Mouse (Mus musculus): Measurements from ENCODE around the gene Mllt3. TPM values are rescaled to one million over a fixed set of nuclear protein-coding genes. Genes with fewer than 3 reads are reported as not detected.

The Mllt3 gene
- polyA plus RNA-seq, 1 experiment from 2014 or later: 104 TPM

DNA sequence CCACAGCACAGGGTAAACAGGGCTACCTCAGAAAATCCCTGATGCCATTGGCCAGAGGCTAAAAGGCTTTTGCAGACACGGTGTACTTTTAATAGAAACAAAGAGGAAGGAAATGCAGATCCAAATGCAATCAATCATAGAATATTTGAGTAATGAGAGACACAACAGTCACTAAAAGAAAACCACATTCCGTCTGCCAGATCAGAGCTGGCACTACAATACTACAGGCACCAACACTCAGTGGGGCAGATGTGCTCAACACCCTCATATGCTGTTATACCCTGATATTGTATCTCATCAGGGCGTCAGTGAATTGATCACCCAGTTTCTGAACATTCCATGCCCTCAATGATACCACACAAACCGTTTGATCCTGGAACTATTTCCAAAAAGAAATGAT, 79.4 kb downstream of the Mllt3 start:
- 81% methylated on average over 4 of the region's 4 CpGs for WGBS
- ATAC-seq (ENCODE audit: low FRiP score, low TSS enrichment) (no peak), DNase-seq (no peak)
- H3K4me1 ChIP-seq (ENCODE audit: control insufficient read depth, insufficient read depth, low read length): peaks cover 3% of the 10 kb centered on the region; the same call in 1 of the 2 replicates
- no peaks in the 10 kb centered on the region for H3K27me3 ChIP-seq (ENCODE audit: control insufficient read depth, insufficient read depth, low read length)
- no peak overlapping the region for H3K27ac ChIP-seq (replicated peaks; ENCODE audit: low read depth, low read length)
- H3K9me3 ChIP-seq (ENCODE audit: control insufficient read depth, low read length): no peaks in the 10 kb centered on the region
- H3K4me2 ChIP-seq (ENCODE audit: low read length): no peak overlapping the region
- no peak overlapping the region for H3K9ac ChIP-seq (replicated peaks; ENCODE audit: low read length)
- no peaks in the 10 kb centered on the region for H3K36me3 ChIP-seq (ENCODE audit: control insufficient read depth, insufficient read depth, low read length)
- no peak overlapping the region for H3K4me3 ChIP-seq (replicated peaks; ENCODE audit: low read depth, low read length)

DNA sequence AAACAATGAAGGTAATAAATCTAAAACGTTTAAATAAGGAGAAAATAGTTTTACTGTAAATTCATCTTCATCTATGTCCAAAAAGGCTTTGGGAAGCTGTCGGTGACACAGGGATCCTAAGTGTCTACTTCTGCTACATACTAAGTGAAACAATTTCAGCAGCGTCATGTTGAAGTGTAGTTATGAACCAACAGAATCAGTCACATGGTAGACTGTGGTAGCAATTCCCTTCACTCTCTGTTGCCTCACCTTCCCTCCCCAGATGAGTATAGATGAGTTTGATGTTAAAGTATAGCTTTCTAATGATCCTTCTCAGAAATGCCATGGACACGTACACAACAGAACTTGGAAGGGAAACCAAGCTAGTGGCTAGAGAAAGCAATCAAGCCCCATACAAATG, 79.9 kb downstream of the Mllt3 start:
- DNase-seq (no peak), ATAC-seq (ENCODE audit: low FRiP score, low TSS enrichment) (no peak)
- Histone ChIP-seq H3K4me1 (ENCODE audit: control insufficient read depth, insufficient read depth, low read length) (peaks cover 3% of the 10 kb centered on the region; the same call in 1 of the 2 replicates), H3K27ac (replicated peaks; ENCODE audit: low read depth, low read length) (no peak overlapping the region), H3K36me3 (ENCODE audit: control insufficient read depth, insufficient read depth, low read length) (no peaks in the 10 kb centered on the region), H3K4me2 (ENCODE audit: low read length) (no peak overlapping the region), H3K4me3 (replicated peaks; ENCODE audit: low read depth, low read length) (no peak overlapping the region), H3K27me3 (ENCODE audit: control insufficient read depth, insufficient read depth, low read length) (no peaks in the 10 kb centered on the region), H3K9me3 (ENCODE audit: control insufficient read depth, low read length) (no peaks in the 10 kb centered on the region), H3K9ac (replicated peaks; ENCODE audit: low read length) (no peak overlapping the region)
- WGBS: 86% methylated on average over 4 of the region's 4 CpGs

GRCm38 (mm10) chr4:87949451-87949850, 83.7 kb downstream of the Mllt3 start:
- no peaks in the 10 kb centered on the region for H3K9me3 ChIP-seq (ENCODE audit: control insufficient read depth, low read length)
- H3K36me3 ChIP-seq (ENCODE audit: control insufficient read depth, insufficient read depth, low read length): no peaks in the 10 kb centered on the region
- 0 out of 2 replicates have a peak, but pooled peaks cover 2% of the 10 kb centered on the region for H3K4me1 ChIP-seq (ENCODE audit: control insufficient read depth, insufficient read depth, low read length)
- DNase-seq: no peak
- no peak overlapping the region for H3K4me3 ChIP-seq (replicated peaks; ENCODE audit: low read depth, low read length)
- 81% methylated on average over 6 of the region's 6 CpGs for WGBS
- no peak for ATAC-seq (ENCODE audit: low FRiP score, low TSS enrichment)
- no peak overlapping the region for H3K9ac ChIP-seq (replicated peaks; ENCODE audit: low read length)
- no peak overlapping the region for H3K27ac ChIP-seq (replicated peaks; ENCODE audit: low read depth, low read length)
- H3K27me3 ChIP-seq (ENCODE audit: control insufficient read depth, insufficient read depth, low read length): no peaks in the 10 kb centered on the region
- no peak overlapping the region for H3K4me2 ChIP-seq (ENCODE audit: low read length)

- Histone ChIP-seq H3K4me3 (replicated peaks; ENCODE audit: low read depth, low read length) (no peak overlapping the region), H3K9ac (replicated peaks; ENCODE audit: low read length) (no peak overlapping the region), H3K36me3 (ENCODE audit: control insufficient read depth, insufficient read depth, low read length) (no peaks in the 10 kb centered on the region), H3K27me3 (ENCODE audit: control insufficient read depth, insufficient read depth, low read length) (no peaks in the 10 kb centered on the region), H3K27ac (replicated peaks; ENCODE audit: low read depth, low read length) (no peak overlapping the region), H3K9me3 (ENCODE audit: control insufficient read depth, low read length) (no peaks in the 10 kb centered on the region), H3K4me2 (ENCODE audit: low read length) (no peak overlapping the region), H3K4me1 (ENCODE audit: control insufficient read depth, insufficient read depth, low read length) (peaks cover 8% of the 10 kb centered on the region; the same call in 1 of the 2 replicates)
- ATAC-seq (ENCODE audit: low FRiP score, low TSS enrichment) (no peak), DNase-seq (no peak)
- WGBS: 64% methylated on average over 3 of the region's 3 CpGs
These were observed 88.8 kb downstream of the Mllt3 start for GRCm38 (mm10) chr4:87944320-87944719.

- no peak overlapping the region for H3K4me2 ChIP-seq (ENCODE audit: low read length)
- no peaks in the 10 kb centered on the region for H3K36me3 ChIP-seq (ENCODE audit: control insufficient read depth, insufficient read depth, low read length)
- 73% methylated on average over 8 of the region's 8 CpGs for WGBS
- no peak for DNase-seq
- no peak overlapping the region for H3K4me3 ChIP-seq (replicated peaks; ENCODE audit: low read depth, low read length)
- no peak overlapping the region for H3K9ac ChIP-seq (replicated peaks; ENCODE audit: low read length)
- no peak overlapping the region for H3K27ac ChIP-seq (replicated peaks; ENCODE audit: low read depth, low read length)
- H3K9me3 ChIP-seq (ENCODE audit: control insufficient read depth, low read length): no peaks in the 10 kb centered on the region
- peaks cover 8% of the 10 kb centered on the region; the same call in 1 of the 2 replicates for H3K4me1 ChIP-seq (ENCODE audit: control insufficient read depth, insufficient read depth, low read length)
- no peak for ATAC-seq (ENCODE audit: low FRiP score, low TSS enrichment)
- no peaks in the 10 kb centered on the region for H3K27me3 ChIP-seq (ENCODE audit: control insufficient read depth, insufficient read depth, low read length)
These were observed 90.2 kb downstream of the Mllt3 start for GRCm38 (mm10) chr4:87942921-87943403.

DNA sequence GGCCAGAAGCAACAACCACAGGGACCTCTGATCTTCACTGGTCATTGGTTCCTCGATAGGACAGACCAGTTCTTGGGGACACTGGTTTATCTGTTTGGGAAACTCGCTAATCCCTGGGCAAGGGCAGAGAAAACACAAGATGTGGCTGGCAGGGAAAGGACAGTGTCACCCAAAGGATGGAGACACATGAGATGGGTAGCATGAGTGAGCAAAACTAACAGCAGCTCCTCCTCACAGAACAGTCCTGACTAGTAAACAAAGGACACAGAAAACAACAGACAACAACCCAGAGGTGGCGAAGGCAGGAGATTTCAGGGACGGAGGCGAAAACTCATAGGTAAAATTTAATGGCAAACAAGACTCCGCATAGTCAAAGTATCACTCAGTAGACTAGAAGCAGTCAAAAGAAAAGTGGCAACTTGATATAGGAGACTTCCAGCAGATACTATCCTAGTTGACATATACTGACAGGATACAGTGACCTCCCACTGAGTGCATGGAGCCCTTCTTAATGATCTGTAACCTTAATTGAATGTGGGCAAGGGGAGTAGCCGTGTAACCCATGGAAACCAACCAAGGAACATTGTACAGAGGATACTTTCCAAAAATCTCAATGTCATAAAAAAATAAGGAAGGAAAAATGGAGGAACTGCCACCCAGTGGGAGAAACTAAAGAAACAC, 93.5 kb downstream of the Mllt3 start:
- Histone ChIP-seq H3K27me3 (ENCODE audit: control insufficient read depth, insufficient read depth, low read length) (no peaks in the 10 kb centered on the region), H3K36me3 (ENCODE audit: control insufficient read depth, insufficient read depth, low read length) (no peaks in the 10 kb centered on the region), H3K4me1 (ENCODE audit: control insufficient read depth, insufficient read depth, low read length) (peaks cover 10% of the 10 kb centered on the region; the same call in 1 of the 2 replicates), H3K4me3 (replicated peaks; ENCODE audit: low read depth, low read length) (no peak overlapping the region), H3K4me2 (ENCODE audit: low read length) (no peak overlapping the region), H3K9ac (replicated peaks; ENCODE audit: low read length) (no peak overlapping the region), H3K9me3 (ENCODE audit: control insufficient read depth, low read length) (no peaks in the 10 kb centered on the region), H3K27ac (replicated peaks; ENCODE audit: low read depth, low read length) (no peak overlapping the region)
- no peak for DNase-seq
- WGBS: 96% methylated on average over 7 of the region's 7 CpGs
- ATAC-seq (ENCODE audit: low FRiP score, low TSS enrichment): no peak

GRCm38 (mm10) chr4:87936326-87936725, 96.8 kb downstream of the Mllt3 start:
- Histone ChIP-seq H3K9me3 (ENCODE audit: control insufficient read depth, low read length) (no peaks in the 10 kb centered on the region), H3K4me2 (ENCODE audit: low read length) (no peak overlapping the region), H3K4me3 (replicated peaks; ENCODE audit: low read depth, low read length) (no peak overlapping the region), H3K36me3 (ENCODE audit: control insufficient read depth, insufficient read depth, low read length) (no peaks in the 10 kb centered on the region), H3K27me3 (ENCODE audit: control insufficient read depth, insufficient read depth, low read length) (no peaks in the 10 kb centered on the region), H3K4me1 (ENCODE audit: control insufficient read depth, insufficient read depth, low read length) (peaks cover 14% of the 10 kb centered on the region; the same call in 1 of the 2 replicates), H3K9ac (replicated peaks; ENCODE audit: low read length) (no peak overlapping the region), H3K27ac (replicated peaks; ENCODE audit: low read depth, low read length) (no peak overlapping the region)
- DNase-seq (no peak), ATAC-seq (ENCODE audit: low FRiP score, low TSS enrichment) (no peak)
- 47% methylated on average over 2 of the region's 2 CpGs for WGBS

DNA sequence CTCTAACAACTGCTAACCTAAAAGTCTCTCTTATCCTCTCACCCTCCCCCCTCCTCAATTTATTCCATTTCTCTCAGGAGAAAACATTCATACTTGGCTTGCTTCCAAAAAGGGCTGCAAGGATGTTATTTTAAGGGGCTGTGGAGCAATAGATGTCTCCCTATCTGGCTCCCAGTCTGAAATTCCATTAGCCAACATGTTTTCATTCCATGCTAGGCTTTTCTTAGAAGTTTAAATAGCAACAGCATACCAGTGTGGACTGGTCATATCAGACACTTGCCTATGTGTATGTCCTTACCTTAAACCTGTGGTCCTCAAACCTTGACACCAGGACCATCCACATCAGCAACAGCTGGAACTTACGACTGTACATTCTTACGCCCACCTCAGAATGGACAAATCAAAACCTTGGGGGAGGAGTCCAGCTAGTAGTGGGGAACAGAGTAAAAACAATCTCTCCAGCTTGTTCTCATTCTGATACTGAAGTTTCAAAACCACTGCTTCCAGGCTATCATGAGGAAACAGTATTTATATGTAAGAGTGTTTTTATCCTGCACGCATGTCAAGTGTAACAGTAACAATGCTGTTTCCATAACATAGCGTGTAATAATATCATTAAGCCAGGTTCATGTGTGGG, 99.3 kb downstream of the Mllt3 start:
- Histone ChIP-seq H3K4me1 (ENCODE audit: control insufficient read depth, insufficient read depth, low read length) (peaks cover 14% of the 10 kb centered on the region; the same call in 1 of the 2 replicates), H3K27ac (replicated peaks; ENCODE audit: low read depth, low read length) (no peak overlapping the region), H3K9me3 (ENCODE audit: control insufficient read depth, low read length) (no peaks in the 10 kb centered on the region), H3K4me2 (ENCODE audit: low read length) (no peak overlapping the region), H3K9ac (replicated peaks; ENCODE audit: low read length) (no peak overlapping the region), H3K4me3 (replicated peaks; ENCODE audit: low read depth, low read length) (no peak overlapping the region), H3K27me3 (ENCODE audit: control insufficient read depth, insufficient read depth, low read length) (no peaks in the 10 kb centered on the region), H3K36me3 (ENCODE audit: control insufficient read depth, insufficient read depth, low read length) (no peaks in the 10 kb centered on the region)
- ATAC-seq (ENCODE audit: low FRiP score, low TSS enrichment) (no peak), DNase-seq (peak; percentile 70)
- 88% methylated on average over 4 of the region's 4 CpGs for WGBS
